Mouse (Mus musculus) midbrain, postnatal 0 days (tissue): ENCODE measurements around the gene Lrba. TPM values are rescaled to one million over a fixed set of nuclear protein-coding genes. Genes with fewer than 3 reads are reported as not detected.

Experiments
- ATAC-seq: fragments of 200-750 bp; cut with Nextera tagmentation; 2 replicates; pipeline ENCODE4 v1.8.0; 2017; ENCODE audit warnings: moderate number of reproducible peaks, mild to moderate bottlenecking, moderate TSS enrichment, moderate library complexity; ENCODE audit not compliant: low FRiP score
- DNase-seq: peaks from one replicate; pipeline ENCODE4 v3.0.0-alpha.2; 2015; ENCODE audit warnings: low spot score
- H3K27ac ChIP-seq: fragments of 300-500 bp; sonication (generic); 2 replicates; pipeline ENCODE4 v1.5.1; 2014; ENCODE audit warnings: low read depth, mild to moderate bottlenecking, low read length, mixed read lengths
- H3K27me3 ChIP-seq: fragments of 300-500 bp; sonication (generic); 2 replicates; pipeline ENCODE4 v1.6.1; 2014; ENCODE audit warnings: low read length, control low read depth, mixed read lengths; ENCODE audit not compliant: insufficient read depth
- H3K36me3 ChIP-seq: fragments of 300-500 bp; sonication (generic); 2 replicates; pipeline ENCODE4 v1.6.1; 2014; ENCODE audit warnings: low read length, control low read depth, mixed read lengths; ENCODE audit not compliant: insufficient read depth
- H3K4me1 ChIP-seq: fragments of 300-500 bp; sonication (generic); 2 replicates; pipeline ENCODE4 v1.6.1; 2014; ENCODE audit warnings: mild to moderate bottlenecking, control low read depth, antibody characterized with exemption, low read length, mixed read lengths; ENCODE audit not compliant: insufficient read depth
- H3K4me2 ChIP-seq: fragments of 300-500 bp; sonication (generic); 2 replicates; pipeline ENCODE4 v1.6.1; 2014; ENCODE audit warnings: low read depth, mild to moderate bottlenecking, low read length, mixed read lengths; ENCODE audit not compliant: poor library complexity, severe bottlenecking
- H3K4me3 ChIP-seq: fragments of 300-500 bp; sonication (generic); 2 replicates; pipeline ENCODE4 v1.5.1; 2014; ENCODE audit warnings: low read depth, mild to moderate bottlenecking, low read length, moderate library complexity
- H3K9ac ChIP-seq: fragments of 300-500 bp; sonication (generic); replicated peaks from 2 replicates; pipeline ENCODE4 v1.6.1; 2014; ENCODE audit warnings: mild to moderate bottlenecking, low read length, moderate library complexity, mixed read lengths; ENCODE audit not compliant: poor library complexity, severe bottlenecking
- H3K9me3 ChIP-seq: fragments of 300-500 bp; sonication (generic); 2 replicates; pipeline ENCODE4 v1.6.1; 2016; ENCODE audit warnings: low read length, control low read depth
- CTCF ChIP-seq: IDR thresholded peaks from 2 replicates; pipeline ENCODE4 v1.5.1; 2016; ENCODE audit warnings: antibody characterized with exemption, mild to moderate bottlenecking
- WGBS: fragments of 180-500 bp; shearing (Covaris S2); extraction: QIAGEN DNeasy Blood & Tissue Kit; methylation state at CpG from one replicate; pipeline ENCODE4 v1.1.7; 2014; 5-methylcytosine and 5-hydroxymethylcytosine counted together
- polyA plus RNA-seq: library from polyadenylated mRNA; unstranded; fragments of >200 nt; fragmentation: Nextera tagmentation; extraction: Ambion mirVana; gene quantifications from 2 replicates; pipeline ENCODE4 v1.2.1, GENCODE M21; 2015
- total RNA-seq: library from RNA; depleted of rRNA; stranded (reverse); fragments of >200 nt; gene quantifications from 2 replicates; pipeline ENCODE4 v1.2.3, GENCODE M21; 2014

Gene Lrba
- total and polyA plus RNA-seq, 2 experiments from 2014 or later = 3.1 to 24.3 TPM

DNA sequence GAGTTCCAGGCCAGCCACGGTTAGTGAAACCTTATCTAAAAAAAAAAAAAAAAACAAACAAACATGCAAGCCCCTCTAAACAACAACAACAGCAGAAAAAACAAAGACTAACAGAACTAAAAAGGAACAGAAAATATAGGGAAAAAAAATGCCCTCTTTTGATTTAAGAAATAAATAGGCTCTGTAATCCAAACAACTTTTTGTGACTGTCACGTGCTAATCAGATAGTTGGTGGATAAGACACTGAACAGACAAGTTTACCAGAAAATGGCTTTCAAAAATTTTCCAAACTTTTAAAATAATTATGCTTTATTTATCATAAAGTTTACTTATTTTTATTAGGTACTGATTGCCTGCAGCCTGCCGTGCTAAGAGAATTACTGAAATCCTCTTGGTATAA is 13.5 kb upstream of the Lrba start:
- Histone ChIP-seq H3K4me2 (no peak overlapping the region), H3K9ac (no peak overlapping the region), H3K9me3 (no peaks in the 10 kb centered on the region), H3K27me3 (no peaks in the 10 kb centered on the region), H3K4me3 (no peak overlapping the region), H3K27ac (no peak overlapping the region), H3K36me3 (no peaks in the 10 kb centered on the region), H3K4me1 (no peaks in the 10 kb centered on the region)
- ATAC-seq (no peak), DNase-seq (no peak)
- 92% methylated on average over 3 of the region's 3 CpGs for WGBS
- no peak for TF ChIP-seq CTCF

DNA sequence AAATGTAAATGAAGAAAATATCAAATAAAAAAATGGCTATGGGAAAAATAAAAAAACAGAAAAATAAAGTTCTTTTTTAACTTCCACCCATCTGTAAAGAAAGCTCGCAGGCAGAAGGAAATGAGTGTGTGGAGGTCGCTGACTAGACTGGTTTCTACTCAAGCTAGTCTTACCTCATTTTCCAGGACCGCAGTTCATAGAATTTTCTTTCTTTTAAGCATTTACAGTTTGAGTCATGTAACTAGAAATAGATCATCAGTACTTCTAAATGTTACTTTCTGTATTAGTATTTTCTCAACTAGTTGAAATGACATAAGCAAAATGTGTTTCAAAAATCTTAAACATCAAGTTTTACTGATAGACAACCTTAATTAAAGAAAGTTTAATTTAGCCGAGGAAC is 10.2 kb upstream of the Lrba start:
- H3K4me1 ChIP-seq = no peaks in the 10 kb centered on the region
- DNase-seq (no peak), ATAC-seq (no peak)
- WGBS = 92% methylated on average over 4 of the region's 4 CpGs
- H3K9ac ChIP-seq = no peak overlapping the region
- H3K27ac ChIP-seq = no peak overlapping the region
- no peak for TF ChIP-seq CTCF
- H3K4me3 ChIP-seq = no peak overlapping the region
- no peaks in the 10 kb centered on the region for H3K36me3 ChIP-seq
- no peak overlapping the region for H3K4me2 ChIP-seq
- H3K9me3 ChIP-seq = no peaks in the 10 kb centered on the region
- no peaks in the 10 kb centered on the region for H3K27me3 ChIP-seq

DNA sequence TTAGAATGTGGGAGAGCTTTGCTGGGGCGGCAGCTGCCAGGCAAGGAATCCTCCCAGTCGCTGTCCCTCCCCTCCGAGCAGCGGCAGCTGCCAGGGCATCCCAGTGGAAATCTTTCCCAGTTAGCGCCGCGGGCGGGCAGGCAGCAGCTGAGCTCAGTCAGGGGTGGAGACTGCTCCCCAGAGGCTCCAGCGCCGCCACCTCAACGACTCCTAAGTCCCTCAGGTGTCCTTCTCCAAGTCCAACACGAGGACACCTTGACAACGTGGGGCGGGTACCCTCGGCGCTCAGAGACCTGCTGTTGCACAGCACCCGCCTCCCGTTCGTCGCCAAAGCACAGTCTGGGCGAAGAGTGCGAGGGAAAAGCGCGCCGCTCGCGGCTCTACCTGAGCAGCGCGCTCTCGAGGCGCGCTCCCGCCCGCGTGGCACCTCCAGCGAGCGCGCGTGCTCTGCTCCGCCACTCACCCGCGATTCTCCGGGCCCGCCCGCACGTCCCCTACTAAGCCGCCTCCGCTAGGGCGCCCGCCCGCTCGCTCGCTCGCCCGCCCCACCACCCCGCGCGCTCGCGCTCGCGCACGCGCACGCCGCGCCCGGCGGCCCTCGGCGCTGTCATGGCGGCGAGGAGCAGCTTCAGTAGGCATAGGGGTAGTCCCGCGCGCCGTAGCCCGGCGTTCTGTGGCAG is 706 bp upstream of the Lrba start:
- H3K27me3 ChIP-seq = no peaks in the 10 kb centered on the region
- peak overlapping the region; percentile 68 for H3K4me2 ChIP-seq
- 0 out of 2 replicates have a peak, but pooled peaks cover 5% of the 10 kb centered on the region for H3K4me1 ChIP-seq
- WGBS = under 1% methylated on average over 61 of the region's 79 CpGs
- ATAC-seq (peak; percentile 95), DNase-seq (peak; percentile 95)
- H3K9ac ChIP-seq = peak overlapping the region; percentile 81
- no peaks in the 10 kb centered on the region for H3K36me3 ChIP-seq
- H3K4me3 ChIP-seq = peak overlapping the region; percentile 97
- peak; percentile 14 for TF ChIP-seq CTCF
- H3K9me3 ChIP-seq = no peaks in the 10 kb centered on the region
- H3K27ac ChIP-seq = peak overlapping the region; percentile 90

DNA sequence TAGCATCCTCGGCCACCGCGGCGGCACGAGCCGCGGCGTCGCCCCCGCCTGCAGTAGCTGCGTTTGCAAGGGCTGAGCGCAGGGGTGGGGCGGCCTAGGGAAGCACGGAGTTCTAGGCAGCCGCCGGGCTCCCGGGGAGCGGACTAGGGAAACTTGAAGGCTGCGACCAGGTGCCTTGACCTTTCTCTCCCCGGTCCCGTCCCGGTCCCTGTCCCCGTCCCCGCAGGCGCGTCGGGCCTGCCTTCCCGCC is 241 bp upstream of the Lrba start:
- Histone ChIP-seq H3K9me3 (no peaks in the 10 kb centered on the region), H3K27ac (peak overlapping the region; percentile 90), H3K27me3 (no peaks in the 10 kb centered on the region), H3K4me1 (0 out of 2 replicates have a peak, but pooled peaks cover 5% of the 10 kb centered on the region), H3K4me3 (peak overlapping the region; percentile 97), H3K9ac (peak overlapping the region; percentile 81), H3K36me3 (no peaks in the 10 kb centered on the region), H3K4me2 (peak overlapping the region; percentile 68)
- no peak for TF ChIP-seq CTCF
- peak; percentile 51 for DNase-seq
- ATAC-seq = no peak; the same call in 1 of the 2 replicates
- WGBS = 0% methylated on average over 6 of the region's 28 CpGs

DNA sequence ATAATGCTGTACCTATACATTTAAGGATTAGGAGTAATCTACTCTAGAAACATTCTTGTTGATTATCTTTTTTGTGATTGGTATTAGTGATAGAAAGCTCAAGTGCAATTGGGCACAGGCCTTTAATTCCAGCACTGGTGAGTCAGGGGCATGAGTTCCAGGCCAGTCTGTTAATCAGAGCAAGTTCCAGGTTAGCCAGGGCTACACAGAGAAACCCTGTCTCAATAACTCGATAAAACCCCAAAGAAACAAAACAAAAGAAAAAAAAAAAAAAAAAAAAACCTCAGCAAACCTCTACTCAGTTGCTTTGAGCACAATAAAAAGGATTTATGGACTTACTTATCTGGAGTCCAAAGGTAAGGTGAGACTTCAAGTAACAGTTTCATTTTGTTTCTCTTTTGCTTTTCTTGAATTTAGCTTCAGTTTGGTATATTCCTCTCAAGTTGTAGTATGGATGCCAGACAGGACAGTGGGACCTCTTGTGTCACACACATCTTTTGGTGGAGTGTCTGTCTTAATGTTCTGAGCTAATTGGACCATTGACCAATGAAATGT is 7.1 kb downstream of the Lrba start:
- ATAC-seq = no peak
- no peak overlapping the region for H3K4me3 ChIP-seq
- no peaks in the 10 kb centered on the region for H3K27me3 ChIP-seq
- H3K27ac ChIP-seq = no peak overlapping the region
- no peaks in the 10 kb centered on the region for H3K9me3 ChIP-seq
- no peak overlapping the region for H3K9ac ChIP-seq
- 82% methylated on average over 1 of the region's 1 CpGs for WGBS
- no peak overlapping the region for H3K4me2 ChIP-seq
- H3K4me1 ChIP-seq = 0 out of 2 replicates have a peak, but pooled peaks cover 5% of the 10 kb centered on the region
- DNase-seq = no peak
- no peak for TF ChIP-seq CTCF
- H3K36me3 ChIP-seq = no peaks in the 10 kb centered on the region

DNA sequence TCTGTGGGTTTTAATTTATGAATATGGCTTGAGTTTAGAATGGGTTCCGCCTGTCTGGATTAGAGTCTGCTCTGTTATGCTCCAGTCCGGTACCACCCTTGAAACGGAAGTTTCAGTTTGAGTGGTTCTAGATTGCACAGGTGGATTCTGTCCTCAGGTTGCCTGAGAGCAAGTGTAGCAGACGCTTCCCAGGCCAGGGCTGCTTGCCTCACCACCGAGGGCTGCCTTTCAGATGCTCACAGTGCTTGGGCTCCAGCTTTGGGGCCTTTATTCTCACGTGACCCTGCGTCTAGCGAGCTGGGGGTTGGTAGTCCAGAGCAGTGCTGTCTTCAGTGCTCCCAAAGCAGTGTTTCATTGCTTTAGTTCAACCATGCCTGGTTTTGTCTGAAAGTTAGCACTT is 22.7 kb downstream of the Lrba start:
- H3K4me3 ChIP-seq = no peak overlapping the region
- DNase-seq (no peak), ATAC-seq (no peak)
- no peaks in the 10 kb centered on the region for H3K9me3 ChIP-seq
- no peak overlapping the region for H3K27ac ChIP-seq
- no peaks in the 10 kb centered on the region for H3K27me3 ChIP-seq
- no peak for TF ChIP-seq CTCF
- H3K4me2 ChIP-seq = no peak overlapping the region
- no peaks in the 10 kb centered on the region for H3K36me3 ChIP-seq
- H3K9ac ChIP-seq = no peak overlapping the region
- WGBS = 67% methylated on average over 8 of the region's 8 CpGs
- H3K4me1 ChIP-seq = no peaks in the 10 kb centered on the region
